Mouse (Mus musculus) 3134 (cell line): ENCODE results near the gene Calcoco2.

Experiments
- DNase-seq: peaks from one replicate; pipeline ENCODE4 v3.0.0-alpha.2; 2011; ENCODE audit warnings: low spot score; ENCODE audit not compliant: insufficient read length; ENCODE audit errors: extremely low read depth

Gene Calcoco2

DNA sequence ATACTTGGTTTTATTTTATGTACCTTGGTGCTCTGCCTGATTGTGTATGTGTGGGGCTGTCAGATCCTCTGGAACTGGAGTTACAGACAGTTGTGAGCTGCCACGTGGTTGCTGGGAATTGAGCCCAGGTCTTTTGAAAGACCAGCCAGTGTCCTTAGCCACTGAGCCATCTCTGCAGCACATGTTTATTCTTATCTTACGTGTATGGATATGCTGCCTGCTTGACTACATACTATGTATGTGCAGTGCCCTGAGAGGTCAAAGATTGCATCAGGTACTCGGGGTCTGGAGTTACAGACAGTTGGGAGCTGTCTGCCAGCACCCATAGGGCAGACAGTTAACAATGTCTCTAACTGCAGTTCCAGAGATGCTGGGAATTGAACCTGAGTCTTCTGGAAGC lies 29.1 kb downstream of the Calcoco2 start:
- no peak for DNase-seq

DNA sequence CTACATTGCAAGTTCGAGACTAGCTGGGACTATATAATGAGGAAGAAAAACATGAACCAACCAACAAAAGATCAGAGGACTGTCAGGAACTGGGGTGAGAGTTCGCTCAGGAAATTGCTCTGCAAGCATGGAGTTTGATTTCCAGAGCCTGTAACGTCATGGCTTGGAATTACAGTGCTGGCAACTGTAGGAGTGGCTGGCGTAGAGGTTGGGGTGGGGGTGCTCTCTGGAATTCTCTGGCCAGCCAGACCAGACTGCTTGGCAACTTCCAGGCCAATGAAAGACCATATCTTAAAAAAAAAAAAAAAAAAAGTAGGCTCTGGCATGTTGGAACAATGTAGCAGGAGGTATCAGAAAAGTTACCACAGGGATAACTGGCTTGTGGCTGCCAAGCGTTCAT lies 31.0 kb downstream of the Calcoco2 start:
- DNase-seq, result no peak

DNA sequence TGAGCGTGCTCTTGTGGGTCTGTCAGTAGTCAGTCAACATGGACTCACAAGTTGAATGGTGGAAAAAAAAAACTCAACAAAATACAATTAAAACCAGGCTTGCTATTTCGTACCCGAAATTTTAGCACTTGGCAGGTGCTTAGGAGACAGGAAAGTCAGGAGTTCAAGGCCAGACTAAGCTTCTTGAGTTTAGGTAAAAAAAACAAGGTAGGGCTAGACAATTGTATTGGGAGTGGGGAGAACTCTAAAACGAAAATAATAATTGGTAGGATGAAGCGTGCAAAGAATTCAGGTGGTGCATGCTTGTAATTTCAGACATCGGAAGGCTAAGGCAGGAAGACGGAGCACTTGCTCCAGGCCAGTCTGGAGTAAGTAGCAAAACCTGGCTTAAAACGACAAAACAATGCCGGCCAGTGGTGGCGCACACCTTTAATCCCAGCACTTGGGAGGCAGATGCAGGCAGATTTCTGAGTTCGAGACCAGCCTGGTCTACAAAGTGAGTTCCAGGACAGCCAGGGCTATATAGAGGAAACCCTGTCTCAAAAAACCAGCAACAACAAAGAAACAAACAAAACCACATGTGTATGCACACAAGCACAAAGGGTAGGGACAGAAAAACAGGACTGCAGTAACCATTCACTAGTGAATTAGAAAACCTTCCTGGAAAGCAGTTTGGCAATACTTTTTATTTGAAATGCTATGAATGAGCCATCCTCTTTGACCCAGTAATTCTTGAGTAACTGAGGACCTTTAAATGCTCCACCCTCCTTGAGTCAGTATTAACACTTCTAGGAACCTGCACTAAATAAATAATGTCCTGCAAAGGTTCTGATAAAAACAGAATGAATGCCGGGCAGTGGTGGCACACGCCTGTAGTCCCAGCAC lies 35.3 kb downstream of the Calcoco2 start:
- DNase-seq, result no peak

DNA sequence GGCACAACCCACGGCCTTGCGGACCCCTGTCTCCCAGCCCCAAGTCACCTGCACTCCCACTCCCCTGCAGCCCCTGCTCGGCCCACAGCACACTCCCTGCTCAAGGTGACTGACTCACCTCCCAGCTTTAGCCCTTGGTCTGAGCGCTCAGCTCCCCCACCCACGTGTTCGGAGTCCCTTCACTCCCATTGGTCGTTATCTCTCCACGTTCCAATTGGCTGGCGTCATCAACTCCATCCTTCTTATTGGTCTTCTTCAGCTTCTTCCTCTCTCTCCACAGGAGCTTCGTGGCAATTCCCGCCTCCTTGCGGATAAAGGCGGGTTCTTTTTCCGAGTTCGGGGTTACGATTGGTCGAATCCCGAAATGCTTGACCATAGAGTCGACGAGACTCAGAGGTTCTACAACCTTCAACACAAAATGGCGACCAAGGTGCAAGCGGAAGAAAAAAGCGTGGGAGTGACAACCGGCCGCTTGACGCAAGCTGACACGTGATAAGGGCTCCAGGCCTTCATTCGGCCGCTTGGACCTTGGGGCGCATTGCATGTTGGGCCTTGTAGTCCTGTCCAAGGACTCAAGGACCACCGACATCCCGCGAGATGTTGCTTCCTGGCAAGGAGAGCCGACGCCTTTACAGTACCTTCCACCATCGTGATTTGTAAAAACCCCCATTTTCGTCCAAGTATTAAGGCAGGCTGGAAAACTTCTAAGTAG lies 36.1 kb downstream of the Calcoco2 start, which contains the start of gene Atp5g1:
TSS of gene Atp5g1 (minus strand) at position 162 of the 712 bp plus-strand sequence.
- peak; percentile 97 for DNase-seq

DNA sequence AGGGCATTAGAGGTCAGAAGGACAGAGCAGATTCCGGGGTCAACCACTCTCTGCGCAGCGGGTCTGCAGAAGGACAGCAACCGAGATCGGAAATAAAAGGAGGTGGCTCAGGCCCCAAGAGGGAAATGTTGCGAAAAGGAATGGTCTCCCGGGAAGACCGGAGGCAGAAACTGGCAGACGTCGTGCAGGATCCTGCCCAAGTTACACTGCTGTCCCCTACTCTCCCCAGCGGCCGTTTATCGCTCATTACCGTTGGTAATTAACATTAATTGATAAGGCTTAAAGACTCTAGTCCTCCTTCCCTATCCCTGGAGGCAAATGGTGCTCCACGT lies 36.6 kb downstream of the Calcoco2 start:
- no peak for DNase-seq

DNA sequence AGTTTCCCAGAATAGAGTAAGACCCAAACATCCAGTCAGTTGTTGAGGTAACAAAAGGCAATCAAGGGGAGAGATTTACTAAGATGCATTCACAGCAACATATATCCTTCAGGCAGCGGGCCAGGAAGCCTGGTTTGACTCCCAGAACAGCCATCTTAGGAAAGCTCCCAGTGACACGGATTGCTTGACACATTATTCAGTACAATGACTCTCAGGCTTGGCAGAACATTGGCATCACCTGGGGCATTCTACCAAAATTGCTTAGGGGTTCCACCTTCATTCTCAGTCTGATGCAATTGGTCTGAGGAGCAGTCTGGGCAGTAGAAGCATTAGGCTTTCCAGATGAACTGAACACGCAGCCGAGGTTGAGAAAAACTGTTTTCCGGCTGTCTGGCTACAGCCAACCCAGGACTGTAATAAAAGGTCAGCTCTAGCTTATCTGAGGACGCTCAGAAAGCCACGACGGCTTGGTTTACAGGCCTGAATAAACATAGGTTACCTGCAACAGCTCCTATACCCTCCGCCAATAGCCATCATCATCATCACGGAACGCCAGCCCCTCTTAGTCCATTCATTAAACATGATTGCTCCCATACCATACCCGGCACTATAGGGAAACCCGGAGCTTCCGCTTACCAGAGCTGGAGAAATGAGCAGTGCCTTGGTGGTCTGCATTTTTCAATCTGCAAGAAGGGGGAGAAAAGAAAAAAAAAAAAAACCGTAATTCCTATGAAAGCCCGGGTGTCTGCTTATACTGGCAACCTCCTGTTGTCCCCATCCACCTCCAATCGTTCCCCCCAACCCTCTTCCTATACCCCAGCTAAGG lies 37.2 kb downstream of the Calcoco2 start:
- no peak for DNase-seq

DNA sequence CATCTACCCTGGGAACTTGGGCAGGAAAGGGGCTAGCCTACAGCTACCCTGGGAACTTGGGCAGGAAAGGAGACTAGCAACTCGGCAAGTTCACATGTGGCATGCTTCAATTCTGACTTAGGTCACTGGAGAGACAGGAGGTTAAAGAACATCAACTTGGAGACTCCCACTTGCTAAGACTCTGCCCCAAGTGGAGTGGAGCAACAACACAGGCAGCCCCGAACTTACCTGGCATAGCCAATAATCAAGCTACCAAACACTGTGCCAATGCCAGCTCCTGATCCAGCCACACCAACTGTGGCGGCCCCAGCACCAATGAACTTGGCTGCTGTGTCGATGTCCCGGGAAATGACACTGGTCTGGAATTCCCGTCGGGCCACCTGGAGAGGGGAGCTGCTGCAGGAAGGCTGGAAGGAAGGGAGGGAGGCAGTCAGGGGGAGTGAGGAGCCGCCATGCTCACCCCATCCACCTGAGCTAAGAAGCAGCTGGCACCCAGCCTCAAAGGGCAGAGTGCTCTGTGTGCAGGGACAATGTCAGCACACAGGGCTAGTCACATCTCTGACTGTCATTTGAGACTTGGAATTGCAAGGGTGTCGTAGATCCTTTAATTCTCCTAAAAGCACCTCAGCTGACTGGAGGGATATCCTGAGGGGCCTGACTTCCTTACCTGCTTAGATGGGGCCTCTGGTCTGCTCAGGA lies 38.3 kb downstream of the Calcoco2 start:
- DNase-seq, result no peak

DNA sequence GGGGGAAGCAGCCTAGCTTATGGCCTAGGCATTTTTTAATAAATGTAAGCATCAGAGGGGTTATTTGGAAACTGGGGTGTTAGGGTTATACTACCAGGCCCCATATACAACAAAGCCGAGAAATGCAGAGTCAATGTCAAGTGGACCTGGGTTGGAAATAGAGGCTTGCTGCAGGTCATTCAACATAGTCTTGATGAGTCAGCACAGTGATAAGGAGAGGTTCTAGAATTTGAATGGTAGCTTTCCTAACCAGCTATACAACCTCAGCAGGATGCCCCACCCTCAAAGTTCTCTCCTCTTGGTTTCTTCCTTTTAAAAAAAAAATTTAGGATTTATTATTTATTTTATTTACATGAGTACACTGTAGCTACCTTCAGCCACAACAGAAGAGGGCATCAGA lies 40.8 kb downstream of the Calcoco2 start:
- DNase-seq, result no peak

DNA sequence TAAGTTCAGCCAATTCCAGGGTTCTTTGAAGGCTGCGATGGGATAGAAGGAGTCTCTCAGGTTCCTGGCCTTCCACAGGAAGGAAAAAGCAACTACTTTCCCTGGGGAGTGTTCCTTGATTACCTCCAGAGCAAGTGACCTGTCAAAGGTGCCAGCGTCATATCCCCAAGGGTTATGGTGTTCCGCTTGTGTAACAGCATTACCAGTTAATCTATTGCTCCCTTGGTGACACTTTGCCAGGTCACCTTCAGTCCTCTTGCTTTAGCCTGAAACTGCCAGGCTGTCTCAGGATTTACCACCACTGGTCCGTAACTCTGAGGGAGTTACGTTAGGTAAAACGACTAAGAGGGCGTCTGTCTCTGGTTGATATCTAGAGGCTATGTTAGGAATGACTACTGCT lies 41.4 kb downstream of the Calcoco2 start:
- DNase-seq, result no peak

DNA sequence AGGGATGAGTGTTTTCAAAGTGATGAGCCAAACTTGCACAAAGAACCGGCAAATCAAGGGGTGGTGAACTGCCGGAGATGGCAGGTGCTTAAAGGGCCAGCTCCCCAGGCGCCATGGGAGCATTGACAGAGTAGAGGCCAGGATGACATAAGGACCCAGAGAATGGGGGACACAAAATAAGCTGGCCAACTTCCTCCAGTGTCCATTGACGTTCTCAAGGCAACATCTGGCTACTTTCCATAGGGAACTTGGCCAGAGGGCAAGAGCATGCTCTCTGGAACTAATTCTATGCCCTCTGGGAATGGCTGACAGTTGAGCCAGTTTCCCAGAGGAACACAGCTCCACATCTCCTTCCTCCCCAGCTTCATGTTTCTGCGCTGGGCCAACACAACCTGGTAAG lies 43.5 kb downstream of the Calcoco2 start:
- no peak for DNase-seq

DNA sequence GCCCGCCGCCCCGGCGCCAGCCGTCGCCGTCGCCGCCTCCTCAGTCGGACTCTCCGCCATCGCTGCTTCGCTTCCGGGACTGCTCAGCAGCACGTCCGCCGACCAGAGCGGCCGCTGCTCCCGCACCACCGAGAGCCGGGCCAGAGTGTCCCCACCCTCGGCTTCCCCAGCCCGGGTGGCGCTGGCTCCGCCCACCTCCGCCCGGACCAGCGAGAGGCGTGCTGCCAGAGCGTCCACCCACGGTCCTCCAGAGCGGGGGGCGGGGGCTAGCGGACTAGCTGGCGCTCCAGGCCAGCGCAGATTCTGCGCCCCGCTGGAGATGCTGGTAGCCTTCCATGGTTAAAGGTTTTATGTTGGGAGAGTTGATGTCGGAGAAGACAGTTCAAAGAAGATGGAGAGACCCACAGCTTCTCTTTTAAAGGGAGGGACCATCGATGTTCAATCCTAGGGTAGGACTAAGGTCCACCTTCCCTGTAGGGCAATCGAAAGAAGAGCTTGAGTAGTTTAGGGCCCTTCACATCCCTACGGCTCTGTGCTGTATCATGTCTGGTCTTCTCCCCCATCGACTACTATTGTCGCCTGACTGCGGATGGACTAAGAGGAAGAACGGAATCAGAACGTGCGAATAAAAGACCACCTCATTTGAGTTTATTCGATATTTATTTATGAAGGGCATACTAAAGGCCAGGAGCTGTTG lies 46.4 kb downstream of the Calcoco2 start, which contains the start of gene Ube2z:
TSS of gene Ube2z (minus strand) at position 174 of the 697 bp plus-strand sequence.
- peak; percentile 94 for DNase-seq

DNA sequence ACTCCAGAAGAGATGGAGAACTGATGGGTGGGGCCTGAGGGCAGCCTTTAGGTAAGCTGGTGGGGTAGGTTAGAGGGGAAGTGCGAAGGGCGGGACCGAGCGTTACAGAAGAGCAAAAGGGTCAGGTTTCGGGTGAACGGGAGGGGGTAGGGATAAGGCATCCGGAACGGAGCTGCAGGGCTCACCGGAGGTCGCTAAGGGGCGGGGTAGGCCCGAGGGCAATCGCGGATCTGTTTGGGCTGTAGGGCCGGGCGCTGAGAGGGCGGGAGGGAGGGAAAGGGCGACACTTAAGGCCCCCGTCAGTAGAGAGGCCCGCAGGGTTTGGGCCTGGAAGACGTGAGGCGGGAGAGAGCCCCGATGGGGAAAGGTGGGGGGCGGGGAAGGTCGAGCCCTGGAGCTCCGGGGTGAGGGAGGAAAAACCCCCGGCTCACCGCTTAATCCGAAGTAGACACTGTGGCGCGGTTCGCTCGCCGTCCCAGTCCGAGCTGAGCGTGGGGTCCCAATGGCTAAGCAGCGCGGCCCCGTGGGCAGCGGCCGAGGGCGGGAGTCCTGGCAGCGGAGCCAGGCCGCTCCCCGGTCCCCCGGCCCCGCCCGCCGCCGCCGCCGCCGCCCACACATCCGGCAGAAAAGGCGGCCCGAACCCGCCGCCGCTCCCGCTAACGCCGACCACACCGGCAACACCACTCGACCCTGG lies 47.1 kb downstream of the Calcoco2 start:
- DNase-seq, result peak; percentile 70

DNA sequence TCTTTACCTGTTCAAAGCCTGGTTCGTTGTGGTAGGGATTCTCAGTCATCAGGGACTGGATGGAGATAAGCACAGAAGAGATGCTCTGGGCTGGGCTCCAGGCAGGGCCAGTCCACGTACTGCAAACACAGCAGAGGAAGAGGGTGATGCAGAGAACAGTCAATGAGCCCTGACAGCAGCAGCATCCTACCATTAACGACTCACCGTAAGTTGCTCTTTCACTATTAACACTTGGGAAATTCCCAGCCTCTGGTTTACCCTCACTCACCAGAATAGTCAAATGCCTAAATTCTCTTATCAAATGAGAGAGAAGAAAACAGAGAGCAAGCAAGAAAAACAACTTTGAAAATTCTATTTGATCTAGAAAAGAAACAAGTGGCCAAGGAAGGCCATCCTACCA lies 53.5 kb downstream of the Calcoco2 start:
- DNase-seq, result no peak

DNA sequence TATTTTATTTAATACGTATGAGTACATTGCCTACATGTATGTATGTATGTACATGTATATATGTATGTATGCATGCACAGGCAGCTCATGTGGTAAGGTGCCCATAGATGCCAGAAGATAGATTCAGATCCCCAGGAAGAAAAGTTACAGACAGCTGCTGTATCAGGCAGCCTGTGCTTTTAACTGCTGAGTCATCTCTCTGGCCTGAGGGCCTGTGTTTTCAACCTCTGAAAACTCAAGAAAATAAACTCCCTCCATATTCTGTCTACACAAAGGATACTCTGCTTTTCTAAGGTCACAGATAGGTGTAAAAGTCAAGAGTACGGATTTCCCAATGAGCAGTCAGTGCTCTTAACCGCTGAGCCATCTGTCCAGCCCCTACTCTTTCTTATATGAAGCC lies 60.9 kb downstream of the Calcoco2 start:
- DNase-seq, result no peak

DNA sequence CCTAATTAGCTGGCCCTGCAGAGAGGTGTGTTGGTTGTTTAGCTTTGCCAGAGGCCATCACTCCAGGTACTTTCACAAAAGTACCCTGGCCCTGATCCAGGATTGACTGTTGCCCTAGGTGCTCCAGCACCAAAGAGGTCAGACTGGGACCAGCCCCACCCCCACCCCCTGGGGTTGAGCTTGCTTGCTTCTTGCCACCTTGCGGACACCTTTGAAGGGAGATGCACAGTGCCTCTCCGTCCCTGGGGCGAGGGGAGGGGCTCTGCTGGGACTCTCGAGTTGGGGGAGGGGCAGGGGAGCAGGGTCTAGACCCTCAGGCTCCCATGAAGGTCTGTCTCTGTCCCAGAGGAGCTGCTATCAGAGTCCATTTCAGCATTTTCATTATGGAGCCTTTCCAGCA lies 61.8 kb downstream of the Calcoco2 start:
- DNase-seq, result no peak
